Mouse (Mus musculus) midbrain, embryonic 14.5 days (tissue): Measurements from ENCODE around the gene Zdhhc8. TPM values are rescaled to one million over a fixed set of nuclear protein-coding genes. Genes with fewer than 3 reads are reported as not detected.

Experiments used
- ATAC-seq: fragments of 200-750 bp; cut with Nextera tagmentation; 2 replicates; pipeline ENCODE4 v1.8.0; 2017; ENCODE audit warnings: moderate number of reproducible peaks, moderate library complexity; ENCODE audit not compliant: low FRiP score, low TSS enrichment
- DNase-seq: peaks from one replicate; pipeline ENCODE4 v3.0.0-alpha.2; 2015
- H3K27ac ChIP-seq: fragments of 300-500 bp; sonication (generic); replicated peaks from 2 replicates; pipeline ENCODE4 v1.5.1; 2014; ENCODE audit warnings: mild to moderate bottlenecking, low read depth, low read length, moderate library complexity
- H3K27me3 ChIP-seq: fragments of 300-500 bp; sonication (generic); 2 replicates; pipeline ENCODE4 v1.6.1; 2014; ENCODE audit warnings: low read length, control low read depth, mixed read lengths; ENCODE audit not compliant: control insufficient read depth, insufficient read depth
- H3K36me3 ChIP-seq: fragments of 300-500 bp; sonication (generic); 2 replicates; pipeline ENCODE4 v1.6.1; 2014; ENCODE audit warnings: low read length, control low read depth; ENCODE audit not compliant: control insufficient read depth, insufficient read depth
- H3K4me1 ChIP-seq: fragments of 300-500 bp; sonication (generic); 2 replicates; pipeline ENCODE4 v1.6.1; 2014; ENCODE audit warnings: mild to moderate bottlenecking, antibody characterized with exemption, low read length, control low read depth; ENCODE audit not compliant: control insufficient read depth, insufficient read depth
- H3K4me2 ChIP-seq: fragments of 300-500 bp; sonication (generic); 2 replicates; pipeline ENCODE4 v1.6.1; 2014; ENCODE audit warnings: mild to moderate bottlenecking, low read length, moderate library complexity
- H3K4me3 ChIP-seq: fragments of 300-500 bp; sonication (generic); replicated peaks from 2 replicates; pipeline ENCODE4 v1.5.1; 2014; ENCODE audit warnings: low read depth, low read length
- H3K9ac ChIP-seq: fragments of 300-500 bp; sonication (generic); replicated peaks from 2 replicates; pipeline ENCODE4 v1.6.1; 2014; ENCODE audit warnings: mild to moderate bottlenecking, low read length, moderate library complexity
- H3K9me3 ChIP-seq: fragments of 300-500 bp; sonication (generic); 2 replicates; pipeline ENCODE4 v1.6.1; 2016; ENCODE audit warnings: low read length, control low read depth, mixed read lengths; ENCODE audit not compliant: control insufficient read depth
- WGBS: fragments of 180-500 bp; shearing (Covaris S2); extraction: QIAGEN DNeasy Blood & Tissue Kit; methylation state at CpG from one replicate; pipeline ENCODE4 v1.1.7; 2014; 5-methylcytosine and 5-hydroxymethylcytosine counted together
- polyA plus RNA-seq: library from polyadenylated mRNA; unstranded; fragments of >200 nt; fragmentation: Nextera tagmentation; extraction: Ambion mirVana; gene quantifications from 2 replicates; pipeline ENCODE4 v1.2.1, GENCODE M21; 2014

Zdhhc8 gene
- polyA plus RNA-seq, 1 experiment from 2014 or later: 13.8 TPM

- Histone ChIP-seq H3K9ac (no peak overlapping the region), H3K9me3 (no peaks in the 10 kb centered on the region), H3K4me1 (peaks cover 9% of the 10 kb centered on the region; the same call in 1 of the 2 replicates), H3K27ac (no peak overlapping the region), H3K27me3 (no peaks in the 10 kb centered on the region), H3K36me3 (peaks cover 59% of the 10 kb centered on the region), H3K4me3 (no peak overlapping the region), H3K4me2 (no peak overlapping the region)
- 85% methylated on average over 11 of the region's 11 CpGs for WGBS
- DNase-seq (no peak), ATAC-seq (no peak)
Measured at GRCm38 (mm10) chr16:18222188-18222587, 12.7 kb downstream of the Zdhhc8 start.

- Histone ChIP-seq H3K9ac (no peak overlapping the region), H3K36me3 (peaks cover 52% of the 10 kb centered on the region), H3K9me3 (no peaks in the 10 kb centered on the region), H3K27me3 (no peaks in the 10 kb centered on the region), H3K4me2 (no peak overlapping the region), H3K4me3 (no peak overlapping the region), H3K4me1 (peaks cover 9% of the 10 kb centered on the region; the same call in 1 of the 2 replicates), H3K27ac (no peak overlapping the region)
- WGBS: 83% methylated on average over 11 of the region's 11 CpGs
- no peak for DNase-seq
- ATAC-seq: no peak
Measured at GRCm38 (mm10) chr16:18221543-18221898, 13.4 kb downstream of the Zdhhc8 start.

- peaks cover 47% of the 10 kb centered on the region for H3K36me3 ChIP-seq
- ATAC-seq: no peak
- peaks cover 10% of the 10 kb centered on the region for H3K4me1 ChIP-seq
Measured at GRCm38 (mm10) chr16:18220856-18221542, 13.9 kb downstream of the Zdhhc8 start.

GRCm38 (mm10) chr16:18220001-18220400, 14.9 kb downstream of the Zdhhc8 start:
- DNase-seq (peak; percentile 53), ATAC-seq (no peak)
- H3K4me2 ChIP-seq: no peak overlapping the region
- no peaks in the 10 kb centered on the region for H3K9me3 ChIP-seq
- H3K4me1 ChIP-seq: peaks cover 20% of the 10 kb centered on the region
- H3K9ac ChIP-seq: no peak overlapping the region
- no peak overlapping the region for H3K4me3 ChIP-seq
- no peaks in the 10 kb centered on the region for H3K27me3 ChIP-seq
- WGBS: 72% methylated on average over 8 of the region's 8 CpGs
- no peak overlapping the region for H3K27ac ChIP-seq
- peaks cover 37% of the 10 kb centered on the region for H3K36me3 ChIP-seq

More at GRCm38 (mm10) chr16:18220856-18221542, 13.9 kb downstream of the Zdhhc8 start:
- 0 out of 2 replicates have a peak overlapping the region, but pooled peaks have one; percentile 8 for H3K27ac ChIP-seq
- no peaks in the 10 kb centered on the region for H3K27me3 ChIP-seq
- H3K4me3 ChIP-seq: no peak overlapping the region
- H3K4me2 ChIP-seq: no peak overlapping the region
- 95% methylated on average over 6 of the region's 6 CpGs for WGBS
- no peaks in the 10 kb centered on the region for H3K9me3 ChIP-seq
- H3K9ac ChIP-seq: no peak overlapping the region
- no peak for DNase-seq

DNA sequence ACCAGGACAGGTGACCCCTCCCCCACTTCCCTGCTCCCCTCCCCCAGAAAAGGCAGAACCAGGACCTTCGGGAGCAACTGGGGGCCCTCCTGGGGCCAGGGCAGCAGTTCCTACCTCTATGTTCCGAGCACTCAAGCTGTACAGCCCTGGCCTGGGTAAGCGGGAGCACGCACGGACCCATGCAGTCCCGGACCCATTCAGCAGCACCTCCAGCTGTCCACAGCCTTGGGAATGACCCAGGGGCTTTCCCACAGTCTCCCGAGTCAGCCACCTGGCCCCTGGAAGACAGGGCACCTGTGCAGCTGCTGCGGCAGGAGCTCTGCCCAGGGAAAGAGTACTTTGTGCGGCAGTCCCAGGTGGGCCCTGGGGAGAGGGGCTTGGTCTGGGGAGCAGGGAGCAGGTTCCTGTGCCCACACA, 16.3 kb downstream of the Zdhhc8 start:
- H3K4me1 ChIP-seq: peaks cover 34% of the 10 kb centered on the region
- 77% methylated on average over 9 of the region's 9 CpGs for WGBS
- ATAC-seq: no peak

DNA sequence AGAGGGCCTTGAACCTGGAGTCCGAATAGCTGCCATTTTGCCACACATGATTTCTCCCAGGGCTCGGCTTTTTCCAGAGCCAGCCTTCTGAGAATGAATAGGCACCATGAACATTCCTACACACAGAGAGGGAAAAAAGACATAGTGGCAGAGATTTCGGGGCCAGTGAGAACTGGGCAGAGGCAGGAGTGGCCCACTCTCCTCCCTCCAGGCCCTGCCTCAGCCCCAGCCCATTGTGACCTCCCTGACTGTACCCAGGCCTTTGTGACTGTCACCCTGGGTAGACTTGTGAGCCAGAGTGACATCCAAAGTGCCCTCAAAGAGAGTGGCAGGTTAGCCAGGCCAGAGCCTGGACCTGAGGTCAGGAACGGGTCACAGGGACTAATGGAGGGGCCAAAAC, 17.4 kb downstream of the Zdhhc8 start, which contains the start of gene Ccdc188:
Gene Ccdc188 (plus strand): TSS at position 301 of the 400 bp plus-strand sequence.
- peaks cover 13% of the 10 kb centered on the region for H3K36me3 ChIP-seq
- 84% methylated on average over 4 of the region's 4 CpGs for WGBS
- H3K4me3 ChIP-seq: no peak within 1 kb of the TSS
- H3K4me2 ChIP-seq: no peak within 1 kb of the TSS
- peaks cover 44% of the 10 kb centered on the region for H3K4me1 ChIP-seq
- H3K9me3 ChIP-seq: no peaks in the 10 kb centered on the region
- H3K27me3 ChIP-seq: no peaks in the 10 kb centered on the region
- H3K27ac ChIP-seq: no peak within 1 kb of the TSS
- no peak within 1 kb of the TSS for H3K9ac ChIP-seq
- no peak for ATAC-seq
- DNase-seq: no peak

More for the DNA sequence above, 16.3 kb downstream of the Zdhhc8 start:
- H3K36me3 ChIP-seq: peaks cover 23% of the 10 kb centered on the region
- no peak overlapping the region for H3K27ac ChIP-seq
- no peak overlapping the region for H3K4me3 ChIP-seq
- no peak overlapping the region for H3K9ac ChIP-seq
- DNase-seq: no peak
- H3K4me2 ChIP-seq: no peak overlapping the region
- no peaks in the 10 kb centered on the region for H3K27me3 ChIP-seq
- no peaks in the 10 kb centered on the region for H3K9me3 ChIP-seq

- peak overlapping the region; percentile 54 for H3K9ac ChIP-seq
Measured at GRCm38 (mm10) chr16:18214858-18215257, 20.1 kb downstream of the Zdhhc8 start.

DNA sequence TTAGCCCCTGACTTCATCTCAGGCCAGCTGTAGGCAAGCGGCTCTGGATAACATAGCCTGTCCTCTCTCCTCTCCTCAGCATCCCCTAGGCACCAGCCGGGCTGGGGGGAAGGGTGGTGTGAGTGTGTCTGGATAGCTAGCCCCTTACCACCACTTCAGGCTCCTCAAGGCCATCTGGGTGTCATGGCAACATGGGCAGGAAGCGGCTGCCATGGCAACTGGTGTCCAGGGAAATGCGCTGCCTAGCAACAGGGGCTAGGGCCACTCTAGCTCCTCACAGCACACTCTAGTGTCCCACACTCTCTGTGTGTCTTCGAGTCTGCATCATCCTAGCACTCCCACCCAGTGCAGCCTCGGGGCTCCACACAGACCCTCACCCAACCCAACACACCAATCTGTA, 21.2 kb downstream of the Zdhhc8 start:
- ATAC-seq (peak; percentile 91), DNase-seq (peak; percentile 97)
- Histone ChIP-seq H3K36me3 (no peaks in the 10 kb centered on the region), H3K9me3 (no peaks in the 10 kb centered on the region), H3K4me1 (peaks cover 42% of the 10 kb centered on the region), H3K9ac (peak overlapping the region; percentile 54), H3K4me2 (peak overlapping the region; percentile 64), H3K4me3 (peak overlapping the region; percentile 28), H3K27ac (peak overlapping the region; percentile 96), H3K27me3 (no peaks in the 10 kb centered on the region)
- 2% methylated on average over 6 of the region's 6 CpGs for WGBS

More at GRCm38 (mm10) chr16:18214858-18215257, 20.1 kb downstream of the Zdhhc8 start:
- 64% methylated on average over 7 of the region's 7 CpGs for WGBS
- peaks cover 45% of the 10 kb centered on the region for H3K4me1 ChIP-seq
- H3K36me3 ChIP-seq: no peaks in the 10 kb centered on the region
- H3K27me3 ChIP-seq: no peaks in the 10 kb centered on the region
- peak overlapping the region; percentile 96 for H3K27ac ChIP-seq
- no peak for DNase-seq
- no peak for ATAC-seq
- peak overlapping the region; percentile 28 for H3K4me3 ChIP-seq
- peak overlapping the region; percentile 64 for H3K4me2 ChIP-seq
- no peaks in the 10 kb centered on the region for H3K9me3 ChIP-seq
